Mouse (Mus musculus): ENCODE measurements around the gene Gm3020. TPM values are rescaled to one million over a fixed set of nuclear protein-coding genes. Genes with fewer than 3 reads are reported as not detected.
"Not testable (repeated sequence)": the region's sequence is repeated elsewhere in the genome, so short reads cannot be mapped to it uniquely, and the experiment has no call there.

Gene Gm3020
- total RNA-seq (2014; rRNA removed) (4.7 and 10.7 TPM in 2 replicates), polyA plus RNA-seq (2015; fragmentation: Nextera tagmentation; extraction: Ambion mirVana) (24.1 and 27.6 TPM in 2 replicates)

GRCm38 (mm10) chr14:3651730-3652129 lies at the start of gene Gm3020:
Gene Gm3020 (plus strand): TSS chr14:3652030.
- not testable (repeated sequence) for H3K36me3 ChIP-seq (ENCODE audit: insufficient read depth, low read length); H3K4me2 ChIP-seq (ENCODE audit: low read depth, low read length, poor library complexity, severe bottlenecking); H3K27ac ChIP-seq (ENCODE audit: low read depth, low read length); H3K4me1 ChIP-seq (ENCODE audit: insufficient read depth, low read length); ATAC-seq (ENCODE audit: low FRiP score); DNase-seq (ENCODE audit: low spot score); H3K9ac ChIP-seq (replicated peaks; ENCODE audit: low read length, poor library complexity, severe bottlenecking); H3K27me3 ChIP-seq (ENCODE audit: insufficient read depth, low read length); H3K9me3 ChIP-seq (ENCODE audit: low read length); H3K4me3 ChIP-seq (ENCODE audit: low read depth, low read length)
- WGBS = no CpG with 5 or more reads among the region's 32 CpGs

- not testable (repeated sequence) for H3K4me3 ChIP-seq (ENCODE audit: low read depth, low read length); ATAC-seq (ENCODE audit: low FRiP score); DNase-seq (ENCODE audit: low spot score); H3K9me3 ChIP-seq (ENCODE audit: low read length); H3K9ac ChIP-seq (replicated peaks; ENCODE audit: low read length, poor library complexity, severe bottlenecking); H3K4me2 ChIP-seq (ENCODE audit: low read depth, low read length, poor library complexity, severe bottlenecking); H3K36me3 ChIP-seq (ENCODE audit: insufficient read depth, low read length); H3K27me3 ChIP-seq (ENCODE audit: insufficient read depth, low read length); H3K27ac ChIP-seq (ENCODE audit: low read depth, low read length); H3K4me1 ChIP-seq (ENCODE audit: insufficient read depth, low read length)
- WGBS = no CpG with 5 or more reads among the region's 2 CpGs
Measured at GRCm38 (mm10) chr14:3634212-3634611, 17.6 kb upstream of the Gm3020 start, which contains the start of gene Gm3012. Gene Gm3012 (plus strand): TSS chr14:3634512.

GRCm38 (mm10) chr14:3688483-3688882 lies 36.7 kb downstream of the Gm3020 start, which contains the start of gene Gm3043:
Gene Gm3043 (plus strand): TSS chr14:3688783.
- H3K27me3 ChIP-seq (ENCODE audit: insufficient read depth, low read length); H3K4me2 ChIP-seq (ENCODE audit: low read depth, low read length, poor library complexity, severe bottlenecking); H3K36me3 ChIP-seq (ENCODE audit: insufficient read depth, low read length); DNase-seq (ENCODE audit: low spot score); H3K4me1 ChIP-seq (ENCODE audit: insufficient read depth, low read length); H3K9ac ChIP-seq (replicated peaks; ENCODE audit: low read length, poor library complexity, severe bottlenecking); ATAC-seq (ENCODE audit: low FRiP score); H3K27ac ChIP-seq (ENCODE audit: low read depth, low read length); H3K4me3 ChIP-seq (ENCODE audit: low read depth, low read length); H3K9me3 ChIP-seq (ENCODE audit: low read length): not testable (repeated sequence)
- WGBS = no CpG with 5 or more reads among the region's 3 CpGs

Other genes with a start within 250 kb of the Gm3020 start
- gene Gm10409, start 239.4 kb upstream of the Gm3020 start, total RNA-seq (2014; rRNA removed) = 4.7 and 10.7 TPM in 2 replicates
- gene Gm10409, start 239.4 kb upstream of the Gm3020 start, polyA plus RNA-seq (2015; fragmentation: Nextera tagmentation; extraction: Ambion mirVana) = 24.1 and 27.6 TPM in 2 replicates
- 9.8 and 10.5 TPM in 2 replicates for gene Gm3005, start 223.9 kb upstream of the Gm3020 start, total RNA-seq (2014; rRNA removed)
- gene Gm3005, start 223.9 kb upstream of the Gm3020 start, polyA plus RNA-seq (2015; fragmentation: Nextera tagmentation; extraction: Ambion mirVana) = 12.6 and 13.9 TPM in 2 replicates
- not detected in 2 replicates for gene Gm10408, start 202.7 kb upstream of the Gm3020 start, total RNA-seq (2014; rRNA removed)
- gene Gm10408, start 202.7 kb upstream of the Gm3020 start, polyA plus RNA-seq (2015; fragmentation: Nextera tagmentation; extraction: Ambion mirVana) = 0.12 TPM in 1 of 2 replicates, not detected in the other
- not detected in 2 replicates for gene Gm3012, start 17.5 kb upstream of the Gm3020 start, total RNA-seq (2014; rRNA removed)
- not detected in 2 replicates for gene Gm3012, start 17.5 kb upstream of the Gm3020 start, polyA plus RNA-seq (2015; fragmentation: Nextera tagmentation; extraction: Ambion mirVana)
- not detected in 2 replicates for gene Gm3043, start 36.8 kb downstream of the Gm3020 start, total RNA-seq (2014; rRNA removed)
- not detected in 2 replicates for gene Gm3043, start 36.8 kb downstream of the Gm3020 start, polyA plus RNA-seq (2015; fragmentation: Nextera tagmentation; extraction: Ambion mirVana)
- 5.3 and 6.8 TPM in 2 replicates for gene Gm3002, start 158.0 kb downstream of the Gm3020 start, total RNA-seq (2014; rRNA removed)
- 4.4 and 6.3 TPM in 2 replicates for gene Gm3002, start 158.0 kb downstream of the Gm3020 start, polyA plus RNA-seq (2015; fragmentation: Nextera tagmentation; extraction: Ambion mirVana)
- gene Gm3033, start 194.2 kb downstream of the Gm3020 start, total RNA-seq (2014; rRNA removed) = not detected in 2 replicates
- gene Gm3033, start 194.2 kb downstream of the Gm3020 start, polyA plus RNA-seq (2015; fragmentation: Nextera tagmentation; extraction: Ambion mirVana) = 0.29 TPM in 1 of 2 replicates, not detected in the other
- gene Gm2916, start 232.1 kb downstream of the Gm3020 start, total RNA-seq (2014; rRNA removed) = not detected in 2 replicates
- gene Gm2916, start 232.1 kb downstream of the Gm3020 start, polyA plus RNA-seq (2015; fragmentation: Nextera tagmentation; extraction: Ambion mirVana) = not detected in 2 replicates

Data from midbrain, postnatal 0 days (tissue).